Mouse (Mus musculus): ENCODE measurements around the gene Cdt1.

DNA sequence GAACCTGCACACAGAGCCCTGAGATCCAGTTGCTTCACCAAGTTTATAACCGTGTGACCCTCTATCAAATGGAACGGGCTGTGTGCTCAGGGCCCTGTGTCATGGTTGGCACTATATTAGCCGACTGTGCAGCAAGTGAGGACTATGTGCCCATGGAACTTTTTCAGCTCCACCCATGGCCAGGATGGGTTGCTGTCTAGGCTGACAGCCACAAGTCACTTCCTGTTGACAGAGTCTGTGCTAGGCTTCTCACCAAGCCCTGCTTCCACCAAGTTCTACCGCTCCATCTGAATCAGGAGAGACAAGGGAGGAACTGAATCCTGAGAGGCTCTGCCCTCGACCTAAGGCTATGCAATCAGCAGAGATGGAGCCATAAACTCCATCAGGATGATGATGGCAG, 6.6 kb upstream of the Cdt1 start:
- no peak for TF ChIP-seq CTCF (IDR thresholded peaks at IDR 0.05; ENCODE audit: control insufficient read depth, insufficient read depth, low read length)
- no peak for TF ChIP-seq POLR2A (IDR thresholded peaks at IDR 0.05; ENCODE audit: borderline replicate concordance, control insufficient read depth, low read depth, low read length)
